ENCODE assay signal across 9 mouse cellular contexts in genomic region chr11:107379089-107379845, GRCm38 (mm10).
DNase-seq lines count a peak whose midpoint lies in the region; ATAC-seq lines count a peak whose summit lies in the region.
"Had no signal": no experiment of that assay in that cellular context is flagged by ENCODE, and none has a peak within 500 bp of the region (broad histone marks: within the 10 kb centered on the region; RNA-seq: fewer than 3 reads in every experiment).

No protein-coding gene starts in this region.

- peaks cover 20% of the 10 kb centered on the region for H3K36me3 ChIP-seq in embryonic facial prominence, embryonic 10.5 days (replicated peaks)

- peaks cover 5% of the 10 kb centered on the region; the same call in 1 of the 2 replicates for H3K9me3 ChIP-seq in embryonic facial prominence, embryonic 10.5 days

- H3K4me3 ChIP-seq in embryonic facial prominence, embryonic 10.5 days: no peak overlapping the region

- ATAC-seq in frontal cortex, adult (ENCODE audit: low TSS enrichment): peak; percentile 29; the same call in 1 of the 2 replicates

- no peak overlapping the region; the same call in 1 of the 2 replicates for H3K27ac ChIP-seq in embryonic facial prominence, embryonic 10.5 days (replicated peaks)
- H3K27ac ChIP-seq: macrophage had no signal

- no peaks in the 10 kb centered on the region for H3K27me3 ChIP-seq in embryonic facial prominence, embryonic 10.5 days (replicated peaks; ENCODE audit: low read depth, poor library complexity, severe bottlenecking)

- no peak for DNase-seq in frontal cortex, postnatal 14 days (ENCODE audit: low spot score in 2 of 2)
- DNase-seq in adrenal gland, postnatal 14 days: peak; percentile 73
- DNase-seq in gastrocnemius, postnatal 25 days: peak; percentile 82
- DNase-seq in layer of hippocampus, adult 8-10 months (ENCODE audit: low spot score in 2 of 2): peak; percentile 52 to 67
- DNase-seq in lung, postnatal 4 days: peak; percentile 56 to 81
- no peak for DNase-seq in B cell, adult 2 months
- DNase-seq in embryonic facial prominence, embryonic 10.5 days (ENCODE audit: low spot score): no peak

- peaks cover 34% of the 10 kb centered on the region for H3K4me1 ChIP-seq in embryonic facial prominence, embryonic 10.5 days

- WGBS in embryonic facial prominence, embryonic 10.5 days: 91% methylated on average over 22 of the region's 22 CpGs

Comparison
In these comparisons a context has a peak if more than half of its experiments do, and no peak if none do; other contexts are left out.
1. DNase-seq: peak in adrenal gland, postnatal 14 days (single experiment), gastrocnemius, postnatal 25 days (single experiment), layer of hippocampus, adult 8-10 months (2 of 2) and lung, postnatal 4 days (2 of 2); none in frontal cortex, postnatal 14 days (0 of 2), B cell, adult 2 months (0 of 2) and embryonic facial prominence, embryonic 10.5 days (single experiment).